Comparison of ENCODE assay signal across 11 mouse cellular contexts in genomic region chr4:34905396-34905795, GRCm38 (mm10). TPM values are rescaled to one million over a fixed set of nuclear protein-coding genes. Genes with fewer than 3 reads are reported as not detected.
DNase-seq lines count a peak whose midpoint lies in the region; ATAC-seq and TF ChIP-seq lines count a peak whose summit lies in the region.
"Had no signal": no experiment of that assay in that cellular context is flagged by ENCODE, and none has a peak within 500 bp of the region (broad histone marks: within the 10 kb centered on the region; RNA-seq: fewer than 3 reads in every experiment).

No protein-coding gene starts in this region.

- 79% methylated on average over 5 of the region's 5 CpGs for WGBS in liver, adult 2 months
- 46% methylated on average over 5 of the region's 5 CpGs for WGBS in liver, embryonic 12.5 days (ENCODE audit: insufficient replicate concordance)

- H3K27me3 ChIP-seq in liver, adult 2 months (ENCODE audit: control insufficient read depth, insufficient read depth, low read length), result no peaks in the 10 kb centered on the region
- H3K27me3 ChIP-seq in liver, embryonic 12.5 days (replicated peaks), result no peaks in the 10 kb centered on the region; the same call in 1 of the 2 replicates
- H3K27me3 ChIP-seq: lung, embryonic 15.5 days had no signal

- H3K27ac ChIP-seq in liver, adult 2 months (replicated peaks; ENCODE audit: insufficient read depth, low read depth, low read length), result no peak overlapping the region
- no peak overlapping the region for H3K27ac ChIP-seq in liver, embryonic 12.5 days
- H3K27ac ChIP-seq: lung, embryonic 15.5 days had no signal

- no peaks in the 10 kb centered on the region for H3K36me3 ChIP-seq in liver, adult 2 months (ENCODE audit: control insufficient read depth, insufficient read depth, low read length)
- H3K36me3 ChIP-seq in liver, embryonic 12.5 days, result no peaks in the 10 kb centered on the region
- H3K36me3 ChIP-seq: lung, embryonic 15.5 days had no signal

- no peaks in the 10 kb centered on the region for H3K9me3 ChIP-seq in liver, embryonic 12.5 days (replicated peaks)
- H3K9me3 ChIP-seq: lung, embryonic 15.5 days had no signal

- peak; percentile 72 for TF ChIP-seq CTCF in liver, adult 2 months (IDR thresholded peaks at IDR 0.05; ENCODE audit: low read depth, low read length)

- H3K9ac ChIP-seq in liver, adult 2 months (ENCODE audit: low read depth, low read length), result no peak overlapping the region
- no peak overlapping the region for H3K9ac ChIP-seq in liver, embryonic 12.5 days
- H3K9ac ChIP-seq: lung, embryonic 15.5 days had no signal

- TF ChIP-seq POLR2A in liver, adult 2 months (IDR thresholded peaks at IDR 0.05; ENCODE audit: extremely low read depth, insufficient read depth, low read length), result no peak

- no peaks in the 10 kb centered on the region for H3K79me2 ChIP-seq in liver, adult 2 months (ENCODE audit: control insufficient read depth, insufficient read depth, low read length)

- H3K4me3 ChIP-seq in liver, adult 2 months (ENCODE audit: insufficient read depth, low read depth, low read length), result no peak overlapping the region
- H3K4me3 ChIP-seq in liver, embryonic 12.5 days, result no peak overlapping the region
- H3K4me3 ChIP-seq: lung, embryonic 15.5 days had no signal

- peaks cover 6% of the 10 kb centered on the region; the same call in 1 of the 2 replicates for H3K4me1 ChIP-seq in liver, adult 2 months (ENCODE audit: control insufficient read depth, insufficient read depth, low read length)
- H3K4me1 ChIP-seq in liver, embryonic 12.5 days, result no peaks in the 10 kb centered on the region

- DNase-seq in adrenal gland, postnatal 14 days, result peak; percentile 19
- DNase-seq in adrenal gland, adult 2 months, result no peak
- peak; percentile 50 for DNase-seq in liver, adult 2 months (ENCODE audit: extremely low read depth, low read depth, low spot score)
- DNase-seq in R1 (ENCODE audit: low read depth, low spot score), result peak; percentile 92
- peak; percentile 14 to 34 for DNase-seq in natural killer cell, adult 2 months (ENCODE audit: low spot score in 2 of 2)
- no peak for DNase-seq in cerebellum, adult 9-10 months
- no peak for DNase-seq in left cerebral cortex, adult 18-20 months (ENCODE audit: low spot score in 2 of 2)

- ATAC-seq in liver, embryonic 12.5 days, result no peak

- H3K4me2 ChIP-seq in liver, embryonic 12.5 days, result no peak overlapping the region
- H3K4me2 ChIP-seq: lung, embryonic 15.5 days had no signal

RNA-seq across cellular contexts. Expression of gene Cga, which starts 11.8 kb away (rescaled TPM):
- not detected in 2 replicates for total RNA-seq in adrenal gland, postnatal 14 days (2021)
- not detected for total RNA-seq in adrenal gland, adult 2 months (2021)
- polyA plus RNA-seq in adrenal gland, adult 2 months (2012; rRNA removed), result not detected in 2 replicates
- 0.46 TPM in 1 of 2 replicates, not detected in the other for total RNA-seq in liver, adult 2 months (2014; rRNA removed)
- polyA plus RNA-seq in liver, adult 2 months (2012; rRNA removed), result 0.46 and 0.88 TPM in 2 replicates
- 0.20 TPM in 1 of 2 replicates, not detected in the other for polyA plus RNA-seq in liver, embryonic 12.5 days (2016; fragmentation: Nextera tagmentation; extraction: Ambion mirVana)
- not detected for total RNA-seq in left cerebral cortex, adult 18-20 months (2021)
- total RNA-seq: hematopoietic stem cell, adult 5-6 weeks had no signal
- polyA plus RNA-seq: lung, embryonic 15.5 days; neural tube, embryonic 14.5 days had no signal

RNA-seq across cellular contexts. Expression of gene Zfp292, which starts 22.6 kb away (rescaled TPM):
- total RNA-seq in adrenal gland, postnatal 14 days (2021), result 18.7 and 21.9 TPM in 2 replicates
- 10 to 100 TPM; 15.4 to 19.8 TPM for total RNA-seq in adrenal gland, adult 2 months (2021)
- polyA plus RNA-seq in adrenal gland, adult 2 months (2012; rRNA removed), result 0.50 and 0.68 TPM in 2 replicates
- total RNA-seq in liver, adult 2 months (2014; rRNA removed), result 11.5 and 11.8 TPM in 2 replicates
- polyA plus RNA-seq in liver, adult 2 months (2012; rRNA removed), result 0.87 and 1.0 TPM in 2 replicates
- 7.1 and 7.9 TPM in 2 replicates for polyA plus RNA-seq in liver, embryonic 12.5 days (2016; fragmentation: Nextera tagmentation; extraction: Ambion mirVana)
- total RNA-seq in left cerebral cortex, adult 18-20 months (2021), result 10 to 100 TPM; 26.5 to 27.5 TPM

Comparison
In these comparisons a context has a peak if more than half of its experiments do, and no peak if none do; other contexts are left out.
1. DNase-seq: peak in adrenal gland, postnatal 14 days (single experiment), liver, adult 2 months (single experiment), R1 (single experiment) and natural killer cell, adult 2 months (2 of 2); none in adrenal gland, adult 2 months (single experiment), cerebellum, adult 9-10 months (single experiment) and left cerebral cortex, adult 18-20 months (0 of 2).